Mouse (Mus musculus) heart, embryonic 10.5 days (tissue): Measurements from ENCODE around the gene Zfp786. TPM values are rescaled to one million over a fixed set of nuclear protein-coding genes. Genes with fewer than 3 reads are reported as not detected.
A peak's percentile ranks its signal among the peaks of the same experiment; 100 is the strongest.

Experiments
- DNase-seq: peaks from one replicate; pipeline ENCODE4 v3.0.0-alpha.2; 2017; ENCODE audit warnings: low spot score
- H3K27ac ChIP-seq: fragments of 300-500 bp; sonication (generic); 2 replicates; pipeline ENCODE4 v1.5.1; 2016; ENCODE audit warnings: mild to moderate bottlenecking
- H3K27me3 ChIP-seq: fragments of 300-500 bp; sonication (generic); 2 replicates; pipeline ENCODE4 v1.6.1; 2016; ENCODE audit warnings: mild to moderate bottlenecking; ENCODE audit not compliant: poor library complexity, insufficient read depth, severe bottlenecking
- H3K36me3 ChIP-seq: fragments of 300-500 bp; sonication (generic); 2 replicates; pipeline ENCODE4 v1.6.1; 2016; ENCODE audit warnings: mild to moderate bottlenecking, moderate library complexity
- H3K4me1 ChIP-seq: fragments of 300-500 bp; sonication (generic); 2 replicates; pipeline ENCODE4 v1.6.1; 2016; ENCODE audit warnings: mild to moderate bottlenecking
- H3K4me3 ChIP-seq: fragments of 300-500 bp; sonication (generic); 2 replicates; pipeline ENCODE4 v1.5.1; 2016; ENCODE audit warnings: mild to moderate bottlenecking, moderate library complexity
- H3K9me3 ChIP-seq: fragments of 300-500 bp; sonication (generic); 2 replicates; pipeline ENCODE4 v1.6.1; 2016; ENCODE audit warnings: mild to moderate bottlenecking, moderate library complexity
- WGBS: fragments of 180-500 bp; shearing (Covaris S2); methylation state at CpG from one replicate; pipeline ENCODE4 v1.1.7; 2016; 5-methylcytosine and 5-hydroxymethylcytosine counted together
- polyA plus RNA-seq: library from polyadenylated mRNA; unstranded; fragments of >200 nt; fragmentation: Nextera tagmentation; extraction: Ambion mirVana; gene quantifications from 2 replicates; pipeline ENCODE4 v1.2.1, GENCODE M21; 2016

Gene Zfp786
- polyA plus RNA-seq, 1 experiment from 2014 or later: 3.5 TPM

DNA sequence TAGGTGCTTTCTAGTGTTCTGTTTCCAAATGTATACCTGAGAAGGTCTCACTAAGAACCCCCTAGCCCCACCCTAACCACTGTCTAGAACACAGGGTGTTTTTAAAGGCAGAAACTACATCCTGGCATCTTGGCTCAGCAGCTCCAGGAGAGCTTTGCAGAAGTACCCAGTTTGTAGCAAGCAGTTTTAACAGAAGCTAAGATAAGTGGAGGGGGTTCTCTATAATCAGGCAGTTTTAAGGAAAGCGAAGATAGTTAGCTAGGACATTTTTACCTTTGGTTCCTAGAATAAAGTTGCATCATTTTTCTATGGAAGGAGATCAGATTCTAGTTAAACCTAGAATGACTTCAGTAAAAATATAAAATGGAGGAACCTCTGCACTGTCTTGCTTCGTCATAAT, 11.2 kb upstream of the Zfp786 start:
- 91% methylated on average over 2 of the region's 2 CpGs for WGBS
- H3K4me3 ChIP-seq: no peak overlapping the region
- no peak for DNase-seq

DNA sequence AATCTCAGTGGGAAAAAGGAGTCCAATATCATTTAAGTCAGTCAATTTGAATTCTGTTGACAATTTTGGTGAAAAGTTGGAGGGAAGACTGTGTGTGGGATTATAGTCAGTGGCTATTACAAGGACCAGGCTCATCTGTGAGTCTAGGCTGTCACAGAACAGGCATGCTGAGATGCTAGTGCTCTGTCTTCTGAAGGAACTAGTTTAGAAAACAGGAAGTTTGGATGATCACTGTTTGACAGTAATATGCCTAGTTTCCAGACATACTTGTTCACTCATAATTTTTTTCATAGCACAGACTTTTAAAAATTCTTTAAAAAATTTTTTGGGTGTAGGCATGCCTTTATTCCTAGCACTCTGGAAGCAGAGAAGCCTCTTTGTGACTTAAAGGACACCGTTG, 10.4 kb upstream of the Zfp786 start:
- Histone ChIP-seq H3K36me3 (no peaks in the 10 kb centered on the region), H3K4me3 (no peak overlapping the region), H3K27ac (no peak overlapping the region), H3K27me3 (no peaks in the 10 kb centered on the region), H3K4me1 (peaks cover 3% of the 10 kb centered on the region; the same call in 1 of the 2 replicates), H3K9me3 (no peaks in the 10 kb centered on the region)
- WGBS: 100% methylated on average over 1 of the region's 1 CpGs
- DNase-seq: no peak

More for the DNA sequence above, 11.2 kb upstream of the Zfp786 start:
- H3K9me3 ChIP-seq: no peaks in the 10 kb centered on the region
- peaks cover 3% of the 10 kb centered on the region; the same call in 1 of the 2 replicates for H3K4me1 ChIP-seq
- H3K27ac ChIP-seq: no peak overlapping the region
- H3K27me3 ChIP-seq: no peaks in the 10 kb centered on the region
- H3K36me3 ChIP-seq: no peaks in the 10 kb centered on the region

DNA sequence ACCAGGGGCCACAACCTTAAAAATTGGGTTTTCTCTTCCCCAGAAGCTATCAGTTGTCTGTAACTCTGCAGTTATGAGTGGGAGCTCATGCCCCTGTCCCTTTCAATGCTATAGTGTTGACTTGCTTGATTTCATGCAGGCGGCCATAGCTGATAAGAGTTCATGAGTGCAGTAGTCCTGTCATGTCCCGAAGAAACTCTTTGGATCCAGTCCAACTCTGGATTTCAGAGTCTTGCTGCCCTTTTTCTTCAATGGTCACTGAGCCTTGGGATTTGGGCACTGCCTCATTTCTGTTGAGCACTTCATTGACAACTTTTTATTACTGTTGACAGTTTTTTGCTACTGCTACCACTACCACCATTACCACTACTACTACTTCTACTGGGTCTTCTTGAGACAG, 7.0 kb upstream of the Zfp786 start:
- H3K4me1 ChIP-seq: peaks cover 3% of the 10 kb centered on the region; the same call in 1 of the 2 replicates
- DNase-seq: no peak
- no peaks in the 10 kb centered on the region for H3K9me3 ChIP-seq
- H3K4me3 ChIP-seq: no peak overlapping the region
- H3K36me3 ChIP-seq: no peaks in the 10 kb centered on the region
- no peaks in the 10 kb centered on the region for H3K27me3 ChIP-seq
- WGBS: 41% methylated on average over 2 of the region's 2 CpGs
- no peak overlapping the region for H3K27ac ChIP-seq

DNA sequence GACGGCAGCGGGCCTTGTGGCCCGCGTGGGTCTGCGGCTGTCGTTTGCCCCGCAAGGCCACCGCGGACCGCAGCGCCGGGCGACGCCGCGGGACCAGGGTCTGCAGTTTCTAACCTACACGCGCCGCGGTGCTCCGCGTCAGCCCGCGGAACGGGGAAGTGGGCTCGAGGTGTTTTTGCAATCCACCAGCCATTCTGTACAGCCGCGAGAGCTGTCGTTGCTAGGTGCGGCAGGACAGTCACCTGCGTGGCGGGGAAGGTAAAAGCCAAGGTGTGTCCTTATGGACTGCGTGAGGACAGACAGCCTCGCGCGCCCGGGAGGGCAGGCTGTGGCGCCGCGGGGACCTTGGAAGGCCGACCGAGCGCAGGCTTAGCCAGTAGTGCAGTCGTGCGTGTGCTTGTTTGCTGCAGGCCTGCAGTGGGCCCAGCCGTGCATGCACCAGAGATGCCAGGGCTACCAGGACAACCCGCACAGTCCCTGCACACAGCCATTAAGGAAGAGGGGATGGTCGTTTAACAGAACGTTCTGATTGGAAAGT, 5.4 kb upstream of the Zfp786 start:
- H3K4me3 ChIP-seq: peak overlapping the region; percentile 95
- under 1% methylated on average over 49 of the region's 49 CpGs for WGBS
- no peaks in the 10 kb centered on the region for H3K27me3 ChIP-seq
- H3K27ac ChIP-seq: peak overlapping the region; percentile 94
- DNase-seq: peak; percentile 81
- peaks cover 3% of the 10 kb centered on the region; the same call in 1 of the 2 replicates for H3K4me1 ChIP-seq
- H3K36me3 ChIP-seq: no peaks in the 10 kb centered on the region
- H3K9me3 ChIP-seq: no peaks in the 10 kb centered on the region

DNA sequence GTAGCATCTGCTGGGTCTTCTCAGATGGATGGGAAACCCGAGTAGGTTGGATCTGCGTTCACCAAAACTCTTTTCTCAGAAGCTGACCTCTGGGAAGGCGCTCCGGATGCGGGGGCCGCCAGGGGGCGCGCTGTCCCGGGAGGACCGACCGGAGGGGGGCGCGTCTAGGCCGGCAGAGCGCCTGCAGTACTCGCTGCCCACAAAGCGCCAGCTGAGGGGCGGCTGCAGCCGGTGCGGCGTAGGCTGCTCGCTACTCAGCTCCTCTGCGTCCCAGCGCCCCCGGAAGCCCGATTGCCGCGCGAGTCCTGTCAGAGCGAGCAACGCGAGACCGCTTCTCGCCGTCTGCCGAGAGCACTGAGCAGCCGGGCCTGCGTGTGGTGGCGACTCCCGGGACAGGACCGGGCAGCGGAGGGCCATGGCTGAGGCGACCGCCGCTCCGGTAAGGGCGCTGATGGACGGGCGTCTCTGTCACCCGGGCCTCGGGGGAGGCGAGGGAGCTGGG, 4.9 kb upstream of the Zfp786 start, which contains the start of gene Zfp398:
Gene Zfp398 (plus strand): TSS at position 180 of the 502 bp plus-strand sequence.
- WGBS: under 1% methylated on average over 52 of the region's 52 CpGs
- Histone ChIP-seq H3K4me1 (peaks cover 6% of the 10 kb centered on the region), H3K9me3 (no peaks in the 10 kb centered on the region), H3K4me3 (peak within 1 kb of the TSS; percentile 95), H3K27ac (peak within 1 kb of the TSS; percentile 94), H3K27me3 (no peaks in the 10 kb centered on the region), H3K36me3 (no peaks in the 10 kb centered on the region)
- peak; percentile 97 for DNase-seq

DNA sequence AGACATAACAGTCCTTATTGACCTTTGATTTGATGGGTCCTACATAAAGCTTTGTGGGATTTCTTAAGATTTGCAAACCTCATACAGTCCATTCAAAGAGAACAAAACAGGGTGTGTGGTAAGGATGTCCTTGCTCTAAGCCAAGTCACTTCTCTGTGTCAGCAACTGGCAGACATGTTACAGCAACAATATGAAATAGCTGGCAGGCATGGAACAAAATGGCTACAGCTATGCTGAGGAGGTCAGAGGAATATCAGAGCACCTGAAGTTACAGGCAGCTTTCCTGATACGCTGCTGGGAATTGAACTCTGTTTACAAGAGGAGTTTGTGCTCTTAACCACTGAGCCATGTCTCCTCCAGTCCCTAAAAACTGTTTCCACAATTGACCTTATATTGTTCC, 1.6 kb upstream of the Zfp786 start:
- no peaks in the 10 kb centered on the region for H3K36me3 ChIP-seq
- no peaks in the 10 kb centered on the region for H3K9me3 ChIP-seq
- no peak overlapping the region for H3K27ac ChIP-seq
- DNase-seq: no peak
- no peaks in the 10 kb centered on the region for H3K27me3 ChIP-seq
- peaks cover 5% of the 10 kb centered on the region for H3K4me1 ChIP-seq
- WGBS: 85% methylated on average over 1 of the region's 1 CpGs
- H3K4me3 ChIP-seq: no peak overlapping the region

DNA sequence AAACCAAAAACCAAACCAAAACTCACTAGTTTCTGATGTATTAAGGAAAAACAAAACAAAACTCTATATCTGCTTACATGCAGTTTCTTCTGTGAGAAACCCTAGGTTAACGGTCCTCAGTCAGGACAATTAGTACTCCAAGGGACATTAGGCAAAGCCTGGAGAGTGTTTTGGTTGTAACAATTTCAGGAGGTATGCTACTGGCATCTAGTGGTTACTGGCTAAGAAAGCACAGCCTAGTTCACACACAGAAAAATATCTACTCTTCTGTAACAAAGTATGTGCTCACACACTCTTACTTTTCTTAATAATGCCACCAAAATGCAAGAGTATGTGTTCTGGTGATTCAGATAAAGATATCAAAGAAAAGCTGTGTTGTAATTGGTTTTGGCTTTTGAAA, 1.7 kb downstream of the Zfp786 start:
- peaks cover 5% of the 10 kb centered on the region for H3K4me1 ChIP-seq
- 35% methylated on average over 1 of the region's 1 CpGs for WGBS

DNA sequence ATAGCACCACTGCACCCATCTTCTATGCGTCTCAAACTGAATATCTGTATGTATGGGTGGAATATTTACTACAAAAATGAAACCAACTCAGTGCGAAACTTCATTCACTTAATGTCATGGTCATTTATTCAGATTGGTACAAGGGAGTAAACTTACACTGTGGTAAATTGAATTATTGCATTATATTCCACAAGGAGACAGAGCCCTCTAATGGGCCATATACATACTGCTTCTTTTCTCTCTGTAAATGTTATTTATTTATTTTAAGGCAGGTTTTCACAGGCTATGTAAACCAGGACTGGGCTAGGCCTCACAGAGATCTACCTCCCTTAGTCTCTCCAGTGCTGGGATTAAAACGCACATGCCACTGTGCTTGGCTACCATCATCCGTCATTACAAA, 3.2 kb downstream of the Zfp786 start:
- H3K4me3 ChIP-seq: no peak overlapping the region
- H3K27me3 ChIP-seq: no peaks in the 10 kb centered on the region
- H3K9me3 ChIP-seq: no peaks in the 10 kb centered on the region
- no peak overlapping the region for H3K27ac ChIP-seq
- 0 out of 2 replicates have a peak, but pooled peaks cover 7% of the 10 kb centered on the region for H3K36me3 ChIP-seq
- no peak for DNase-seq
- 86% methylated on average over 4 of the region's 4 CpGs for WGBS
- H3K4me1 ChIP-seq: peaks cover 5% of the 10 kb centered on the region

More for the DNA sequence above, 1.7 kb downstream of the Zfp786 start:
- no peak for DNase-seq
- Histone ChIP-seq H3K4me3 (no peak overlapping the region), H3K9me3 (no peaks in the 10 kb centered on the region), H3K27me3 (no peaks in the 10 kb centered on the region), H3K27ac (no peak overlapping the region), H3K36me3 (0 out of 2 replicates have a peak, but pooled peaks cover 2% of the 10 kb centered on the region)

DNA sequence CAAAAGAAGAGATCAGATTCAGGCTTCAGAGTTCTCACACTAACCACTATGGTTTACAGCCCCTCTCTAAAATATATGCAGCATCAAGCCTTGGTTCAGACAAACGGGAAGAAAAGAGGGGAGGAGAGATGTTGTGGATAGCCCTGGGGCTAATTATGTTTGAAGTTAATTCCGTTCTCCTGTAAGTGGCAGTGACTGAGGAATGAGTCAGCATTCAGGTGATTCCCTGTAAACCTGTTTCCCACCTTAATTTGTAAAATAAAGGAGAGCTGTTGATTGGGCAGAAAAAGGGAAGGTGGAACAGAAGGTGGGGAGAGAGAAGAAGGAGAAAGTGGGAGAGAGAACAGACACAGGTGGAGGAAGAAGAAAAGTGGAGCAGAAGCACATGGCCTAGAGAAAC, 6.4 kb downstream of the Zfp786 start:
- H3K27me3 ChIP-seq: no peaks in the 10 kb centered on the region
- 58% methylated on average over 2 of the region's 2 CpGs for WGBS
- no peak for DNase-seq
- no peak overlapping the region for H3K27ac ChIP-seq
- H3K4me1 ChIP-seq: no peaks in the 10 kb centered on the region
- H3K4me3 ChIP-seq: no peak overlapping the region
- H3K36me3 ChIP-seq: peaks cover 27% of the 10 kb centered on the region
- no peaks in the 10 kb centered on the region for H3K9me3 ChIP-seq

DNA sequence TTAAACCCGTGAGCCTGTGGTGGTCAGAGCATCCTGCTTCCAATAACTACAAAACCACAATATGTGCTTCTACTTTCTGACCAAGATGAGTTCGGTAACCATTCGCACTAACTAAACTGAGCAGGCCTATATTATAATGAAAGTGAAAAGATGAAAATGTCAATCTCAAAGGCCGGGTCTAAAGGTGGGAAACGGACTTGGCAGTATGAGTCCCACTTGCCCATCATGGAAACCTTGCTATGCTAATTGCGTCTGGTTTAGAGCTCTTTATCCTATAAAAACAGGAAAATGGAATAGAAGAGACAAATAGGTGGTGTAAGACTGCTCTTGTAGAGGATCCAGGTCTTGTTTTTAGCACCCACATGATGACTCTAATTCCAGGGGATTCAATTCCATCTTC, 8.9 kb downstream of the Zfp786 start:
- Histone ChIP-seq H3K4me1 (no peaks in the 10 kb centered on the region), H3K27me3 (no peaks in the 10 kb centered on the region), H3K27ac (no peak overlapping the region), H3K9me3 (no peaks in the 10 kb centered on the region), H3K4me3 (no peak overlapping the region), H3K36me3 (peaks cover 27% of the 10 kb centered on the region)
- DNase-seq: no peak
- 84% methylated on average over 6 of the region's 6 CpGs for WGBS

DNA sequence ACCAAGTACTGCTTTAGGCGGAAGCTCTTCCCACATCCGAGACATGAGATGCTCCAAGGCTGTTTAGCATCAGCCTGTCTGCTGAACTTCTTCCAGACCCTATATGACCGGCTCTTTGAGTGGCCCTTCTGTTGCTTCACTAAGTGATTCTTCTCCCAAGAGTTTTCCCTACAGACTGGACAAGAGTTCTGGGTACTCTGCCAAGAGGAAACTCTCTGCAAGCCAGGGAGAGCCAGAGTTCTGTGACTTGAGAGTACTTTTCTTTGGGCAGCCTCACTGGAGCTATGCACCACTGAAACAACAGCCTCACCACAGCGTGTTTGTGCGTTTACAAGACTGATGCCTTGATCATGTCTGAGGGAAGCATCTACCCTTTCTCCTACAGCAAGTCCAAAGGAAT, 9.4 kb downstream of the Zfp786 start:
- DNase-seq: no peak
- Histone ChIP-seq H3K27ac (no peak overlapping the region), H3K4me3 (no peak overlapping the region), H3K4me1 (no peaks in the 10 kb centered on the region), H3K27me3 (no peaks in the 10 kb centered on the region), H3K9me3 (no peaks in the 10 kb centered on the region), H3K36me3 (peaks cover 27% of the 10 kb centered on the region)
- 85% methylated on average over 5 of the region's 5 CpGs for WGBS

DNA sequence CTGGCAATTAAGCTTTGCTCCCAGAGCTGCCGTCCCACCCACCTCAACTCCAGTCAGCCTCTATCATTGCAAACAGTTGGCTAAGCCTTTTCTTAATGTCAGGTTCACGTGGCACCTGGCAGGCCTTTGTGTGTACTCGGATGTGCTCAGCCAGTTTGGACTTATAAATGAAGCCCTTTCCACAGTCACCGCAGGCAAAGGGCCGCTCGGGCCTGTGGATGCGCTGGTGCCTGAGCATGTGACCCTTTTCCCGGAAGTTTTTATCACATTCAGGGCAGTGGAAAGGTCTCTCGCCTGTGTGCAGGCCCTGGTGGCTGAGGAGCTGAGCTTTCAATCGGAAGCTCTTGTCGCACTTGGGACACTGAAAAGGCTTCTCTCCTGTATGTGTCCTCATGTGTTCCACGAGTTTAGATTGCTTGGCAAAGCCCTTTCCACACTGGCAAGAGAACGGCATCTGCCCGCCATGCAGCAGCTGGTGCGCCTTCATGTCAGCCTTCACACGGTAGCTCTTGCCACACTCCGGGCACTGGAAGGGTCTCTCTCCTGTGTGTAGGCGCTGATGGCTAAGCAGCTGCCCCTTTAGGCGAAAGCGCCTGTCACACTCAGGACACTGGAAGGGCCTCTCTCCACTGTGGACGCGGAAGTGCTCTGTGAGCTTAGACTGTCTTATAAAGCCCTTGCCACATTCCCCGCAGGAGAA, 10.9 kb downstream of the Zfp786 start:
- Histone ChIP-seq H3K27me3 (no peaks in the 10 kb centered on the region), H3K27ac (no peak overlapping the region), H3K36me3 (peaks cover 27% of the 10 kb centered on the region), H3K4me3 (no peak overlapping the region), H3K4me1 (no peaks in the 10 kb centered on the region), H3K9me3 (no peaks in the 10 kb centered on the region)
- no peak for DNase-seq
- 88% methylated on average over 23 of the region's 23 CpGs for WGBS

DNA sequence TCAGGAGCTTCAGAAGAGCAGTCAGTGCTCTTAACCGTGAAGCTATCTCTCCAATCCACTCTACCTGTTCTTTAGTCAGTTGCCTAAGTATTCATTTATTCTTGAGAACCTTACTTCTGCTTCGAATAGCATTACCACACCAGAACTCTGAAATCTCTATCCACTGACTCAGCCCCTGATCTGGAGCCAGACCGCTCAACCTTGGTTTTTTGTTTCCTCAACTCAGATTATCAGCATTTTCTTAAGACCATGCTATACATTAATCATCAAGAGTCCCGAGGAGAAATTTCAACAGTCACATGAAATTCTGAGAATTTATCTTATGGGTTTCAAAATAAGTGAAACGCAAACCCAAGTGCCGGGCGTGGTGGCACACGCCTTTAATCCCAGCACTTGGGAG, 11.9 kb downstream of the Zfp786 start:
- Histone ChIP-seq H3K4me3 (no peak overlapping the region), H3K27ac (no peak overlapping the region), H3K27me3 (no peaks in the 10 kb centered on the region), H3K36me3 (peaks cover 23% of the 10 kb centered on the region), H3K4me1 (no peaks in the 10 kb centered on the region), H3K9me3 (no peaks in the 10 kb centered on the region)
- no peak for DNase-seq
- WGBS: 91% methylated on average over 8 of the region's 8 CpGs
